Mouse (Mus musculus) urinary bladder, adult 2 months (tissue): ENCODE measurements around the gene BC052040. TPM values are rescaled to one million over a fixed set of nuclear protein-coding genes. Genes with fewer than 3 reads are reported as not detected.
A peak's percentile ranks its signal among the peaks of the same experiment; 100 is the strongest.

Experiments used
- DNase-seq: peaks from one replicate; pipeline ENCODE4 v3.0.0; 2022; ENCODE audit warnings: low spot score
- polyA plus RNA-seq: library from polyadenylated mRNA; depleted of rRNA; stranded (reverse); fragments of >200 nt; gene quantifications from 2 replicates; pipeline ENCODE4 v1.2.3, GENCODE M21; 2012; rRNA removed

BC052040 gene
- 6.8 and 7.9 TPM in 2 replicates for polyA plus RNA-seq

DNA sequence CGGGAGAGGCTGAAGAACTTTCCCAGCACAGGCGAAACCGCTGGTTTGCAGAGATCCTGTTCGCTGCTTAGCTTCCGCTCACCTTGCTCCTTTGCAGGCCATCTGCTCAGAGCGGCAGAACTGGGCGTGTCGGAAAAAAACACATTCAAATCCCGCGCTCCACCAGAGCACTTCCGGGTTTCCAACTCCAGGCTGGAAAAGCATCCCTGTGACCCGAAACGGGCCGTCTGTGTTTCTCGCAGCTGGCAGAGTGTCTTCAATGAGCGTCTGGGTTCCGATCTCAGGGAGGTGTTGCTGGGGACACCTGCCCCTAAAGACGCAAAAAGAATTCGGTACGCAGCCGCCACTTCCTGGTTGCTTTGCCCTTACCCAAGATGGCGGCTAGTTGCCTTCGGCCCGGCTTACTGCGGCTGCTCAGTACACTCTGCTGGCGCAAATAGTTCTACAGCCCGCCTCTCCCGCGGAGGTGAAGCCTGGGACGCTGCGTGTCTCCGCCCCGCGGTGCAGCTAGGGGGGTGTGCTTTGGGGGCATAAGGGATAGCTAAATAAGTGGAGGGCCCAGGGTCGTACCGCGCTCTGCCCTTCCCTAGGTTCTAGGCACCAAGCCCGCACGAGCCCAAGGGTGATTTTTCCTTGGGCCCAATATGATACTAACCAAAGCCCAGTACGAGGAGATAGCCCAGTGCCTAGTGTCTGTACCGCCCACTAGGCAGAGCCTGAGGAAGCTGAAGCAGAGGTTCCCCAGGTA is at the start of gene BC052040:
TSS of gene BC052040 (plus strand) at position 476 of the 748 bp plus-strand sequence.
- peak; percentile 77 for DNase-seq

DNA sequence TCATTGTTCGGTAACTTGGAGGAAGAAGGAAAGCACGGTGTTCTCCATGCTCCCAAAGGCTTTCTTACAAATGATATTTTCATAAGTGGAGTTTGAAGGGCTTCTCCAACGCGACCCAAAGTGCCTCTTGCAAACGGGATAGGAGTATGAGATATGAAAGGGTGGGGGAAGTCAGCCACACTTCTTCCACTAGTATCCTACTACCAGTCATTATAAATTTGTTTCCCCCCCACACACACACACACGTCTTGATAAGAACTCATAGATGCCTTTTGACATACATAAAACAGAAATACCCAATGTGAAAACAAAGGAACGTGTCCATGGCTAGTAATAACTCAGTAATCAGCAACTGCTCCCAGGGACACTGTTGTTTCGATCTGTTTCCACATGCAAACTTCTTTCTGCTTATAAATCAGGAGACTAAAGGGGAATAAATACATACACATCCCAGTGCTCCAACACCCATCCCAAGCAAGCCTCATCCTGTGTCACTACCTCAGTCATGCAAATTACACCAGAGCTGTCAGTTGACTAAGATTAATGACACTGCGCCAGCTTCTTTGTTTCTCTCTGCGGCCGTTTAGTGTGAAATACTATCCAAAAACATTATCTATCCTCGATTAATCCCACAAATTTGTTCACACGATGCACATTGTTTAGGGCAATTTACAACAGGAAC is 43.4 kb upstream of the BC052040 start:
- DNase-seq = no peak

DNA sequence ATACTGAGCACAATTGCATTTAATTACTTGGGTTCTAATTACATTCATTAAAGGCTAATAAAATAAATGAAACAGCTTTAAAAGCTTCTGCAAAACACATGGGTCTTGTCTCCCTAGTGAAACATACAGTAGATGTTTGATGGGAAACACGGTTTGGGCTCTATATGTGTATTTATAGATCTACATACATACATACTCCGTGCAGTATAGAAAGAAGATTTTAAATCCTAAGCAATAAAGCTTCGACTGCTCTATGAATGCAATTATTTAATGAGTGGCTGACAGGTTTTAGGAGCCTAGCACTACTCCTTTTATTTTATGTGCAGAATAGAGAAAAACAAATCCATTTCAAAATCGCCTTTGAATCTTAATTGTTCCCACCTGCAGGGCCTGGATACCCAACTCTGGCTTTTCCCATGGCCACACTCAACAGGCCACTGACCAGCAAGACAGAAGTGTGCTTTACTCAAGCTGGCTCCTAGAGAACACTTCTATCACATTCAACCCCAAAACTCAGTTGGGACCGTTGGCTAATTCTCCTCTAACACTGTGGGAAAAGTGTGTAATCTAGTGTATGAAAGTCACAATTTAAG is 42.7 kb upstream of the BC052040 start:
- no peak for DNase-seq

DNA sequence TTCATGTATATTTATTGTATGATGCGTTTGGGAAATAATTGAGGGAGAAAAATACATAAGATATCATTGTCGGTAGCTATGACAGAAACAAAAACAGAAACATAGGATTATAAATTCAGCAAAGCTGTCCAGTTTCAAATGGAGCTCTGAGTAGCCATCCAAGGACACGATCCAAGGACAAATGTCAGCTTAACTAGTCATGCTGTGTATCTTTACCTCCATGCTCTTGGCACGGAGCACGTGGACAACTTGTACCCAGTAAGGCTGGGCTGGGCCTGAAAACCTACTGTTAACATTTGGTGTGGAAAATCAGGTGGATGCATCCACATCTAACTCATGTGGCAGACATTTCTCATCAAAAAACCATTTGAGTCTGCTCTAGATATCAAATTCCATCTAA is 41.8 kb upstream of the BC052040 start:
- no peak for DNase-seq

DNA sequence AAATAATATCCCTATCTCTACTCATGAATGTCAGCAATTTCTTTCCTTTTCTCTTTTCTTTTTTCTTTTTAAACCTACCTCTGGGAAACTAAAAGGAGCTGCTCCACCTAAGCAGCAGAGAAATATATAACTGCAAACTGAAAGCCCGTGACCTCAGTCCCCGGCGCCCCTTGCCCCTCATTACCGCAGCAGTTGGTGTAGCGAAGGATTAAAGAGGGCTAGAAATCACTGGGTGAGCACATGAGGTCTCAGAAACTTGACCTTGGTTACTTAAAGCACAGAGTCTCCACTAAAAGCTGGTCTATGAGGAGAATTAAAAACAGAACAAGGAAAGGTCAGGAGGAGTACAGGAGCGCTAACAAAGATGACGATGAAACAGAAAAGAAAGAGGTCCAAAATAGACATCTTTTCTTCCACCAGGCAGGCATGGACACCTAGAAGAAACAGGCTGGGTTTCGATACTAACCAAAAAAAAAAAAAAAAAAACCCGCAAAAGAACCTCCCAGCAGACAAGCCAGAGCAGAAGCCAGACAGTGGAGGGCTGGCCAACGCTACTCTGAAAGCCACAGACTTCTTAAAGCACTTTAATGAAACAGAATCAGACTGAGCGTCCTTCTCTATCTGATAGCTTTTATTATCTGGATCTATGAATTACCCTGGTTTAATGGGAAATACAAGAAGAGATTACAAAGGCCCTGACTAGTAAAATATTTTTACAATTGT is 39.0 kb upstream of the BC052040 start:
- DNase-seq = no peak

DNA sequence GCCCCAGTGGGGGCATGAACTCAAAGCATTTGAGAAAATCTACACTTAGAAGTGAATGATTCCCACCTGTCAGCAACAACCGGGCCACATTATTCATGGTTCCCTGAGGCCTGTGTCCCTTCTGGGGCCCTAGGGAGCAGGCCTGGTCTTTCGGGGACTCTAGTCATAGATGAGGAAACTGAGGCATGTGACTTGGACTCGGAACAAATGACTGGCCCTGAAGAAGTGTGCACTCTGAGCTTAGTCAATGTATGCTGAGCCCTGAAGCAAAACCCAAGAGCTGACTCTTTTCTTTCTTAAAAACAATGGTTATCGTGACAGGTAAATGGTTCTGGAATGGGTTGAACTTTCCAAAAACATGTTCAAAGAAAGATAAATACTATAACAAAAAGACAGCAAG is 38.3 kb upstream of the BC052040 start:
- DNase-seq = no peak

DNA sequence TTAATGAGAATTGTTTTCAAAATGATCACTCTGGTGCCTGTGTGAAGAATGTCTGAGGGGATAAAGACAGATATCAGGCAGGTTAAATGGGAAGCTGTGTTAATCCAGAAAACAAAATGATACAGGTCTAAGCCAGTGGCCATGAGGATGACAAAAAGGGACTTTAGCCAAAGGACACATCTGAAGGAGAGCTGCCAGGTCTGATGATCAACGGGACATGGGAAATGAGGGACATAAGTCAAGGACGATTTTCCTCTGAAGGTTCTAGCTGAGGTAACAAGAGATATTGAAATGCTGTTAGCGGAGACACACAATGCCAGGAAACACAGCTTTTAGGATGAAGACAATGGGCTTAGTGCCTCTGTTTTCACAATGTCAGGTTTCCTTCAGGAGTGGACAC is 29.6 kb upstream of the BC052040 start:
- DNase-seq = no peak

DNA sequence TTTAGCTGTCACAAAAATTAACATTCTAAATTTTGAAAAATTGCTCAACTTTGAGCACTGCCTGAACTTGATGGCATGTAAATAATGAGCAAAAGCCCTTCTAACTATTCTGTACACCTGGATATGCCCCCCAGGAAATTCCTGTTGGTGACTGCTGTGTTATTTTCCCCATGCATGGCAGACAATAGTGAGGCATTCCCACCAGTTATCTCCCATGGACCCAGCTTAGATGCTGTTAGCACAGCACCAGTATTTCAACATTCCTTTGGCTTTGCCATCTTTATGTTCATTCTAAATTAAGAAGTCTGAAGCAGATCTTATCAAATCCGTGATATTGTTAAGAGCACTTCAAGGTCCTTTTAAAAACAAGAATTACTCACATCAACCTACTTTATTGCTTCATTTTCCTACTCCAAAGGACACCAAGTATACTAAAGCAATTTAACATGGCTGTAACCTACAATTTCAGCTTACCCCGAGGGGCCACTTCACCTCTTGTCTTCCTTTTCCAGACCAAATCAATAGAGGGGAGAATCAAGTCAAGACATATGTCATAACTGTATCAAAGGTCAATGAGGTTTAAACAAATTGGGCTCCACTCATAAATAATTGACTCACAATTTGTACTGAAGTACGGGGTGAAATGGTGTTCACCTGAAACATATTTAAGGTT is 19.2 kb upstream of the BC052040 start:
- no peak for DNase-seq

DNA sequence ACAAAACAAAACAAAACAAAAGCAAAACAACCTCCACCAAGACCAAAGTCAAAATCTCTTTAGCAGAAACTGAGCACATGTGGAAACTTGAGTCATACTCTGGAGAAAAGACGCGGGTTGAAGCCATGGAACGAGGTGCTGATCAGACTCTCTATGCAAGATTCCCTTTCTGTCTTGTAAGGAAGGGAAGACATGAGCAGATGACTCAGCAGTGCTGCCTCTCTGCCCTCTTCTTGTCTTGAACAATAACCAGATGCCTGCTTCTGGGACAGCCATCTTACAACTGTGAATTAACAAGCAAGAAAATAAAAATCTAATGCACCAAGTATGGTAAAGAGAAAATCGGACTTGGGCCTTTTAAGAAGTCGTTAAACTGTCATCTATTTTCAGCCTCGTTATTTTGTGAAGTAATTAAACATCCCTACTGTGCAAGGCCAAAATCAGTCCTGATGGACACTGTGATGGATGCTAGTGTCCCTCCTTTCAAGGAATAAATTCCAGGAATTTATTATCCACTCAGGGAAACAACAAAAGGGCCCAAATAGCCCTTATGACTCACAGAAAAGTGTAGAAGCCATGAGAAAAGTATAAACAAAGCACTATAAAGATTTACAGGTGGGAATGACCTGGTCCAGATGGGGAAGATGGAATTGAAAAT is 18.0 kb upstream of the BC052040 start:
- no peak for DNase-seq

DNA sequence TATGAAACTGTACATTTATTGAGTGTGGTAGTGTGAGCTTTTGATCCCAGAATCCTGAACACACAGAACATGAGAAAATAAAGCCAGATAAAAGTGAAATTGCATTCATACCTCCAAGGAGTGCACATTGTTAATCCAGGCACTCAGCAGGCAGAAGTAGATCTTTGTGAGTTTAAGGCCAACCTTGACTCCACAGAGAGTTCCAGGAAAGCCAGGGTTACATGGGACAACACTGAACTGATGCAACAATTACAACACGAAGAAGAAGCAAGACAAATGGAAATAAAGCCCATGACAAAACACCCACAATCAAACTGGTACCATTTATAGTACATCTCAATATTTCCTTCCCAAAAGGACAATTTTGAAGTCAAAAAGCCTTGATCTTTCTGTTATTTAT is 9.5 kb upstream of the BC052040 start:
- DNase-seq = no peak

DNA sequence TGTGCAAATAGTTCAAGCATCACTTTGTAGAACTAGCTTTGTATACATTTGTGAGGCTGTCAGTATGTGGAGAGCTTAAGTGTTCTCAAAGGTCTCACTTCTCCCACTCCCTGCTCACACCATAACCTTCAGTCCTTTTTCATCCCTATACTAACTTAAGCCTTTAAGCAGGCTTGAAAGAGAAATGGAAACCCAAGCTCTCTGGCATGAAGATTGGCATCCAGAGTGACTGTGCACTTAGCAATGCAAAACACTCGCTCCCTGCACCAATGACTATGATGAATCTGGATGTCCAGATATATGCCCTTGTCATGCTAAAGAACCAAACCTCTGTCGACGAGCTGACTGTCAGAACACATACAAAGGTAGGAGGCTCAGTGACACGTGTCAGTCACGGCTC is 6.7 kb upstream of the BC052040 start:
- no peak for DNase-seq

DNA sequence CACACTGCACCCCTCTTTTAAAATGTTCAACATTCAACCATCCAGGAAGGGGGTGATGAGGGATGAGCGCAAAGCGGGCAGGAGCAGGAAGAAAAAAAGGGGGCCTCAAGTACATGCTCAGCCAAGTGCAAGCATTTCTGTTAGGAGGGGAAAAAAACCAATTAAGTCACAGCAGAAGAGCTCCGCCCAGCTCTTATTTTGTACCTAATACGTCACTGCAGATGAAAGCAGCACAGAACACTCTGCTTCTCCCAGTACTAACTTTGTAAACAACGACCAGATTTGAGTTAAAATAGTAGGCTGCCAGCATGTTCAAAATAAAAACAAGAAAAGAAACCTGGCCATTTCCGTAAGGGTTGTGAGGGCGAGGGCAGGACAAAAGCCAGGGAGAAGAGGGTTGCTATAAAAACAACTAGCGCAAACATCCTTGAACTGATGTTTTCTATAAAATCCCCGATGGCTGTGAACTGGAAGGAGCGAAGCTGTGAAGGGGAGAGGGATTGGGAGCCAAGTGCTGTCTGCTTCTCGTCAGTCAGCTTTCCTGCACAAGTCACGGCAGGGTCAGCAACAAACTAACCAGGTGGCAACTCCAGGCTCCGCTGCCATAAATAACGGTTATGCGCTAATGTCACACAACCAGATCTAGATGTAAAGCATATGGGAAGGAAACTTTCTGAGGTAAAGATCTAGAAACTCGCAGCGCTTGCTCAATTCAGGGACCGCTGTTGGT is 2.2 kb upstream of the BC052040 start:
- DNase-seq = no peak

DNA sequence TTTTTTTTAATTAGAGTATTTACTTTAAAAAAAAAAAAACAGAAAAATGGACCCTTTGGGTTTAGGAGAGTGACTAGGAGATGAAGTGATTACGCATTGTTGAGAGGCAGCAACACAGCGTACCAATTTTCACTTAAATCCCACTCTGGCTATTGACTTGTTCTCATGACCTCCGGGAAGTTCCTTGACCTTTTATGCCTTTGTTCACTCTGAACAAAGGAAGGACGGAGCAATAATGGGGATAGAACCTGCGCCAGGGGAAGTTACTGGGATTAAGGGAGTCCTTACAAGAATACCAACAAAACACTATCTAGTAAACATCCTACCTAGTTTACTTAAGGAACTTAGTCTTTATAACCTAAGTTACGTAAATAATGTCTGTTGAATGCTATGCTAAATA is 1.5 kb upstream of the BC052040 start:
- no peak for DNase-seq

DNA sequence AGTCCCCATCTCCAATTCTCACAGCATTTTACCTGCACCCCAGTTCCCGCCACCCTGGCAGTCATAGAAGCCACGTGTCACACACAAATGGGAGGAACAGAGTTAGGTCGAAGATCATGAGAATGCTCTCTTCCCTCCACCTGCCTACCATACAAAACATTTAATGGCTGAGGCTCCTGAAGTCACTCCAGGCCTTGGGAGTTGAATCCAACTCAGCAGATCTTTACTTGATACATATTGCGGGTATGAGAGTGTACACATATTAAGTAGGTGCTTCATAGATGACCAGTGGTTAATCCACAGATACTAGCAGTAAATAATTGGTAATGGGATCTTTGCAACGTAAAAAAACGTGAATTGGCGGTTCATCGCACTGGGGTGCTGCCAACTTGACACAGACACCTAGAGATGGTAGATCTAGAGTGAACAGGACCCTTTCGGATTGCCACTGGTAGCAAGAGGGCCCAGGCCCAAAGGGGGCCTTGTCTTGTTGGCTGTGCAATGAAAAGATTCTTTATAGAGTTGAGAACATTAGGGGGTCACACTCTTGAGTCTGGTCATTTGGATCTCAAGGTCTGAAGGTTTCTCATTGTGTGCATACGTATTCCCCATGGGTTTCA is 583 bp downstream of the BC052040 start:
- no peak for DNase-seq

DNA sequence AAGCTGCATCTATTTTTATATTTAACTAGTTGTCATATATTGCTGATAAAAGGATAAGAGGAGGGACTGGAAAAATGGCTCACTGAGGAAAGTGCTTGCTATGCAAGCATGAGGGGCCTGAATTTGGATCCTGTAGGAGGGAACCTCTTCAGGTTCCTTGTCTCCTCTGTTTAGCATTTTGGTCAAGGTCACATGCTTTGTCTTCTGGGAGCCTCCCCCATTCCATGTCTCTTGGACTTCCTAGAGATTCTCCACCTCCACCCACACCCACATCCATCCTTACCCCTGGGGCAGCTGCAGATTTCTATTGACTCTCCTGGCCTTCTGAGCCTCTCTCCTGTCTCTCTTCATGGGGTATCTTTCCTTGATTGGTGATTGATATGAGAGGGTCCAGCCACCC is 2.3 kb downstream of the BC052040 start:
- no peak for DNase-seq

DNA sequence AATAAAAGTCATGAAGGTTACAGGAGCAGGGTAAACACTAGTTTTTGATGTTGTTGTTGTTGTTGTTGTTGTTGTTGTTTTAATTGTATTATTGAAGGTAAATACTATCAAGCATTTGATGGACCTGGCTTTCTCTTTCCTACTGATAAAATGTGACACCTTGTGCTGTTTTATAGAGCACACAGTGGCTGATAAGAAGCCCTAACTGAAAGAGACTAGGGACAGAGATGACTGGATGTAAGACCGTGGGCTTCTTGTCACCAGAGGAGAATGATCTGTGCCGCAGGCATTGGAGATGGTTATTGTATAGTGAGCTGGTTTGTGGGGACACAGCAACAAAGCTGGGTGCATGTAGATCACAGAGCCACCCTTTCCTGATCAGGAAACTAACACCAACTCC is 9.1 kb downstream of the BC052040 start:
- no peak for DNase-seq

DNA sequence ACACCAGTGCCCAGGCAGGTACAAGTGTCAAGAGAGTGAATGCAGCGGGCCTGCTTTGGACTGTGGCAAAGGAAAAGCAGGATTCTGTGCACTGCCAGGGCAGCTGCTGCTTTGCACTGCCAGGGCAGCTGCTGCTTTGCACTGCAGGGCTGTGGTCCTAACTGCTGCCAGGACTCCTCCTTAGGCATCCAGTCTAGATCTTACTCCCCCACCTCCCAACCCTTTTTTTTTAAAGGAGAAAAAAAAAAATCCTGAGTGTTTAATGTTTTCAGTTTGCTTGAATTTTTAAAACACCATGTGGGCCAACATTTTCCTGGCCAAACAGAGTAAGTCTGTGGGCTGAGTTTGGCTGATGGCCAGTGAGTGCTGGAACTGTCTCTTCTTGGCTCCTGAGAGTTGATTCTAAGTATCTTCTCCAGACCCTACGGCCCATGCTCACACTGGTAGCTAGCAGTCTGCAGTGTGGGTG is 11.2 kb downstream of the BC052040 start:
- DNase-seq = no peak

DNA sequence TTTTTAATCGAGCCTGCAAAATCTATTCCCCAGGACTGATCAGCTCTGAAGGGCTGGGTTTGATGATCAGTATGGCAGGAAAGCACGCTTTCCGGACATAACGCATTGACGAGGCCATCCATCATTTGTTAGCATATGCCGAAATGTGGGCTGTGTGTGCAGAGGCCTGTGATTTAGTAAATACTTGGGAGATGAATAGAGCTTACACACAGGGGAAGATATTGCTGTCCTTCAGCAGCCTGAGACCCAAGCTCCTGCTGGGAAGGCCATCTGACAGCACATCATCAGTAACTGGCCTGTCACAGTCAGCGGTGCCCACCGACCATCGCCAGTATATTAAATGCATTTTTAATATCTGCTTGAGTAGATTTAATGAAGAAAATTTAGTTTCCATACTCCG is 15.5 kb downstream of the BC052040 start:
- no peak for DNase-seq

DNA sequence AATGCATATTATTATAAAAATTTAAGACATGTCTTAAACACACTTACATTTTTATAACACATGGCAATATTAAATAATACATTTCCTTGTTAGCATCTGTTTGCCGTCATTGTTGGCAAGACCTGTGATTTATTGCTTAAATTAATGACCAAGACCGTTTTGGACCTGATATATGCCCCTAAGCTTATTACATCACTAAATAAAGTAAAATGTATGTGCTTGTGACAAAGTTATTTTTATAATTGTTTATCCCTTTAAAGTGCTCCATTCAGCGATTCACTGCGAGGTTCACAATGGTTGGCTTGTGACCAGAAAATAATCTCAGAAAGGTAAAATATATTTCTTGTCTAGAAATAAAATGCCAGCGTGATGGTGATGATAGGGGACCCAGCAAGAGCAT is 16.8 kb downstream of the BC052040 start:
- no peak for DNase-seq

DNA sequence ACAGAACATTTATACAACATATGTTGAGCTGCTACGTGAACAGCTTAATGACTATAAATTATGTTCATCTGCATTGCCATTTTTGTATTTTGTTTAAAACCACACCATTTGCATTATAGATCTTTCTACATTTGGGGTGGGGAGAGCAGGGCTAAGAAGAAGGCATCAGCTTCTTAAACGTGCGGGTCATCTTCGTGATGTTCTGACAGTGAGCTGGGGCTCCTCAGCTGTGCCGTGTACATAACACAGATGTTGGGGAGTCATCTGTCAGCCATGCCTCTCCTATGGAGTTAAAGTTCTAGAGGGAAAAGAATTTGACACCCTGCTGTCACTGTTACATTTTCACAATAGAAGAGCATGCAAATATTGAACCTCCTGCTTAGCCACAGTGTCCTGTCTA is 19.2 kb downstream of the BC052040 start:
- no peak for DNase-seq
